Mouse (Mus musculus) induced T-regulatory cell, adult 2 months (primary cell): Measurements from ENCODE around the gene Stag1.

ENCODE experiments used
- DNase-seq: peaks from one replicate; pipeline ENCODE4 v3.0.0-alpha.2; 2012; ENCODE audit warnings: low read depth

Gene Stag1

GRCm38 (mm10) chr9:100962903-100963427 lies 365.4 kb downstream of the Stag1 start:
- no peak for DNase-seq

GRCm38 (mm10) chr9:100963428-100963912 lies 365.9 kb downstream of the Stag1 start:
- no peak for DNase-seq

GRCm38 (mm10) chr9:100964106-100964505 lies 366.5 kb downstream of the Stag1 start:
- DNase-seq: no peak

- no peak for DNase-seq
These were observed 371.9 kb downstream of the Stag1 start for GRCm38 (mm10) chr9:100969461-100969860.

- DNase-seq: no peak
These were observed 381.1 kb downstream of the Stag1 start for GRCm38 (mm10) chr9:100978666-100979065.

- no peak for DNase-seq
These were observed 381.7 kb downstream of the Stag1 start for GRCm38 (mm10) chr9:100979260-100979659.

- DNase-seq: no peak
These were observed 385.2 kb downstream of the Stag1 start for GRCm38 (mm10) chr9:100982786-100983185.

- DNase-seq: no peak
These were observed 387.0 kb downstream of the Stag1 start for GRCm38 (mm10) chr9:100984381-100985310.

GRCm38 (mm10) chr9:100987006-100987405 lies 389.4 kb downstream of the Stag1 start:
- no peak for DNase-seq

- no peak for DNase-seq
These were observed 390.3 kb downstream of the Stag1 start for GRCm38 (mm10) chr9:100987850-100988249.

- no peak for DNase-seq
These were observed 393.0 kb downstream of the Stag1 start for GRCm38 (mm10) chr9:100990609-100991008.

GRCm38 (mm10) chr9:100991321-100991720 lies 393.7 kb downstream of the Stag1 start:
- DNase-seq: no peak

GRCm38 (mm10) chr9:100992191-100992590 lies 394.6 kb downstream of the Stag1 start:
- no peak for DNase-seq

- DNase-seq: no peak
These were observed 396.3 kb downstream of the Stag1 start for GRCm38 (mm10) chr9:100993937-100994336.

GRCm38 (mm10) chr9:100997138-100997537 lies 399.5 kb downstream of the Stag1 start:
- DNase-seq: no peak

- DNase-seq: peak; percentile 53
These were observed 404.5 kb downstream of the Stag1 start for GRCm38 (mm10) chr9:101002053-101002452.

- DNase-seq: no peak
These were observed 405.2 kb downstream of the Stag1 start for GRCm38 (mm10) chr9:101002841-101003240.

GRCm38 (mm10) chr9:101003302-101003701 lies 405.7 kb downstream of the Stag1 start:
- DNase-seq: peak; percentile 5

GRCm38 (mm10) chr9:101005866-101006265 lies 408.3 kb downstream of the Stag1 start:
- DNase-seq: no peak
